Mouse (Mus musculus) ES-Bruce4 (cell line): ENCODE data around the gene Tbcd. TPM values are rescaled to one million over a fixed set of nuclear protein-coding genes. Genes with fewer than 3 reads are reported as not detected.

Source experiments
- H3K27ac ChIP-seq: 2 replicates; pipeline ENCODE4 v1.5.1; 2012; ENCODE audit warnings: low read length, inconsistent platforms; ENCODE audit not compliant: insufficient read depth
- H3K27me3 ChIP-seq: 2 replicates; pipeline ENCODE4 v1.6.1; 2012; ENCODE audit warnings: mild to moderate bottlenecking, low read length, inconsistent platforms; ENCODE audit not compliant: control insufficient read depth, poor library complexity, insufficient read depth, severe bottlenecking
- H3K36me3 ChIP-seq: 2 replicates; pipeline ENCODE4 v1.6.1; 2012; ENCODE audit warnings: inconsistent platforms, mild to moderate bottlenecking, low read length, moderate library complexity; ENCODE audit not compliant: control insufficient read depth, poor library complexity, insufficient read depth, severe bottlenecking
- H3K4me1 ChIP-seq: one replicate; pipeline ENCODE4 v1.8.1; 2011; ENCODE audit warnings: low read length; ENCODE audit not compliant: control insufficient read depth, insufficient read depth
- H3K4me3 ChIP-seq: 2 replicates; pipeline ENCODE4 v1.5.1; 2011; ENCODE audit warnings: low read depth, mild to moderate bottlenecking, low read length
- H3K9ac ChIP-seq: 2 replicates; pipeline ENCODE4 v1.6.1; 2012; ENCODE audit warnings: low read depth, mild to moderate bottlenecking, inconsistent platforms; ENCODE audit not compliant: poor library complexity, severe bottlenecking
- H3K9me3 ChIP-seq: replicated peaks from 2 replicates; pipeline ENCODE4 v1.6.1; 2012; ENCODE audit warnings: mild to moderate bottlenecking, low read length, inconsistent platforms; ENCODE audit not compliant: control insufficient read depth, poor library complexity, insufficient read depth, severe bottlenecking
- CTCF ChIP-seq: IDR thresholded peaks from one replicate; pipeline ENCODE4 v1.8.1; 2011; ENCODE audit warnings: low read depth, low read length
- EP300 ChIP-seq: IDR thresholded peaks from 2 replicates; pipeline ENCODE4 v1.6.1; 2011; ENCODE audit warnings: low read depth, low read length; ENCODE audit not compliant: insufficient read depth
- POLR2A ChIP-seq: IDR thresholded peaks from one replicate; pipeline ENCODE4 v1.8.1; 2011; ENCODE audit warnings: low read length; ENCODE audit not compliant: insufficient read depth
- polyA plus RNA-seq: library from polyadenylated mRNA; stranded (reverse); fragments of >200 nt; gene quantifications from 2 replicates; pipeline ENCODE4 v1.2.4, GENCODE M21; 2011; ENCODE audit warnings: low read depth; ENCODE audit not compliant: missing spikeins, insufficient read depth, insufficient read length

Gene Tbcd
- polyA plus RNA-seq, 1 experiment = 49.7 TPM

DNA sequence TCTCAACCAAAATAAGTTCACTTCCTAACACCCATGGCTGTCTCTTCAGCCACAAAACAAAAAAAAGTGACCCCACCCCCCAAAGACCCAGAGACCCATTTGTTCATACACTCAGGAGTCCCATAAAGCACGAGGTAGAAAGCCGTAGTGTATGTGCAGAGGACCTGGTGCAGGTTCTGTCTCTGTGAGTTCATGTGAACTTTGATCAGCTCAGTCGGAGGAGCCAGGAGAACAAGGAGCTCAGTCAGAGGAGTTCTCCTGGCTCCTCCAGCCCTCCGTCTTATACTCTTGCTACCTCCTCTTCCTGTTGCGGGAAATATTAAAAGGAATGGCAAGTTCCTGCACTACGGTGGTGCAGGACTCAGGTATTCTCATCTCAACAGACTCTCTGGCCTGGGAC is 15.7 kb downstream of the Tbcd start:
- H3K27me3 ChIP-seq = no peaks in the 10 kb centered on the region
- H3K9me3 ChIP-seq = no peaks in the 10 kb centered on the region
- no peak overlapping the region for H3K4me3 ChIP-seq
- H3K36me3 ChIP-seq = peaks cover 16% of the 10 kb centered on the region
- TF ChIP-seq EP300 (no peak), POLR2A (no peak), CTCF (no peak)
- H3K4me1 ChIP-seq = no peaks in the 10 kb centered on the region
- H3K27ac ChIP-seq = no peak overlapping the region
- H3K9ac ChIP-seq = no peak overlapping the region

DNA sequence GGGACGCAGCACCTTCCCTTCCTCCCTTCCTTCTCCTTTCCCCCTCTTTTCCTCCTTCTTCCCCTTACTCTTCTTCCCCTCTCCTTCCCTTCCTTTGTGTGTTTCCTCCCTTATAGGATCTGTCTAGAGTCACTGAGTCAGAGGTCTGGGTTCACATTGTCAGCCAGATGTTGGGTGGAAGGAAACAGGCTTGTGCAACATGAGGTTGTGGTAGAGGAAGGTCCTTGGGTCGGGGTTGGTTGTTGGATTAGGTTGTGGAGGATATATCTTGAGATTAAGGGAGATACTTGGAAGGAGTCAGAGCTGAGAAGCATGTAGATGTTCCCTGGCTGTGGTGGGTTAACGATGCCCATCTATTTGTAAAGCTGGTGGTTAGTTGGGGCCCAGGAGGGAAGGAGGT is 23.1 kb downstream of the Tbcd start:
- H3K9me3 ChIP-seq = no peaks in the 10 kb centered on the region
- no peaks in the 10 kb centered on the region for H3K4me1 ChIP-seq
- no peaks in the 10 kb centered on the region for H3K27me3 ChIP-seq
- no peak overlapping the region for H3K27ac ChIP-seq
- no peak overlapping the region for H3K4me3 ChIP-seq
- H3K9ac ChIP-seq = no peak overlapping the region
- H3K36me3 ChIP-seq = peaks cover 6% of the 10 kb centered on the region
- no peak for TF ChIP-seq CTCF
- TF ChIP-seq EP300 = no peak
- TF ChIP-seq POLR2A = no peak

DNA sequence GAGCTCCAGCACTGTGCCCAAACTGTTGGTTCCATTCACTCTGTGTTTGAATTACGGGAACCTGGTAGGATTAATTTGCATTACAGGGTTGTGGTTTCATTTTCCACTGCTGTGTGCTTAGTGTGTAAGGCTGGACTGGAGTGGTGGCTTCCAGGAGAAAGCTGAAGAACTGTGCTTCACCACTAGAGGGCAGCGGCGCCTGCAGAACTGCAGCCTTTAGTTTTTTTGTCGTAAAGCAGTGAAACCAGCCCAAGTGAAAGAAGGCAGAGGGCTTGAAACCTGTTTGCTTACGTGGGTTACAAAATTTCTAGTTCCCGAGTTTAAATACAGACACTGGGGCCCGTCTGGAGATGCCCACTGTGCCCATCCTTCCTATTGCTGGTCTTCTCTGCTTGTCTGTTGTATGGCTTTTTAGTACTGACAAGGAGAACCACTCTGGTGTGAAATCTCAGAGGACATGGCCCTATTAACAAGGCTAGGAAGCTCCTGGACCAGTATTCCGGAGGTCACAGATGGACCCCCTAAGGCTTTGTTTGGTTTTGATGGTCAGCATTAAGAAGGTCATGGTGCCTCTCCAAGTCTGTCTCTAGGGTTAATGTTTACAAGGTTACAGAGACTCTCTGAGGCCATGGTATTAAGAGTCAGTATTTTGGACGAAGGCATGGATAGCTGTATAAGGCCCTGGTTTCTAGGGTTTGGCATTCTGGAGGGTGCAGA is 24.1 kb downstream of the Tbcd start:
- Histone ChIP-seq H3K36me3 (peaks cover 6% of the 10 kb centered on the region), H3K4me3 (no peak overlapping the region), H3K27me3 (no peaks in the 10 kb centered on the region), H3K9ac (no peak overlapping the region), H3K27ac (no peak overlapping the region), H3K4me1 (no peaks in the 10 kb centered on the region), H3K9me3 (no peaks in the 10 kb centered on the region)
- TF ChIP-seq EP300 = no peak
- no peak for TF ChIP-seq POLR2A
- peak; percentile 86 for TF ChIP-seq CTCF

DNA sequence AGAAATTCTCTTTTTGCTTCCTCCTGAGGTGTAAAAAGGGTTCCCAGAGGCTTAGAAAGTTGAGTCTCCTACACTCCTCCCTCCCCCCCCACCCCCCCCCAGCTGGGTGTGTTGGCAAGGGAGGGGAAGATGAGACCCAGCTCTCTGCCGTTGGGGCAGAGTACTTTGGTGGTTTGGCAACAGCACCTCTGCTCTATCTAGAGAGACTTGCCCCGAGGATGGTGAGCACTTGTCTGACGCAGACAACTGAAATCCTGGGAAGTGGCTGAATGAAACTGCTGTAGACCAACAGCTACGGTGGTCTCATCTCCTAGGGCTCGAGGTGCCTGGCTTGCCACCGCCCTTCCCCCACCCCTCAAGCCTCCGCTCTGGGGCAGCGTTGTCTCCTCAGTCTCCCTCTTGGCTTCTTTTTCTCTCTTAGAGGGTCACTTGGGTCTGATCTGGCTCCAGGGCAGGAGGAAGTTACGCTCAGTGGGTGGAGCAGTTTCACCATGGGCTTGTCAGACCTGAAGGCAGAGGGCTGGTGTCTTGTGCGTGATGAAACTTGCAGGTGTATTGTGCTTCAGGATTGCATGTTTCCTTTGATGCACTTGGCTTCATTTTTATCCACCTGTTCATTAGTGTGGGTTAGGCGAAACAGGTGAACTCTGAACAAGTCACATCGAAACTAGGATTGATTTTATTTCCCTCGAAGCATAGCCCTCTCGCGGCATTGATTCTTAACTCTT is 27.9 kb downstream of the Tbcd start:
- no peak overlapping the region for H3K4me3 ChIP-seq
- H3K9me3 ChIP-seq = no peaks in the 10 kb centered on the region
- peaks cover 6% of the 10 kb centered on the region for H3K36me3 ChIP-seq
- no peak overlapping the region for H3K9ac ChIP-seq
- H3K27ac ChIP-seq = no peak overlapping the region
- H3K4me1 ChIP-seq = no peaks in the 10 kb centered on the region
- TF ChIP-seq CTCF (no peak), POLR2A (no peak), EP300 (no peak)
- no peaks in the 10 kb centered on the region for H3K27me3 ChIP-seq

DNA sequence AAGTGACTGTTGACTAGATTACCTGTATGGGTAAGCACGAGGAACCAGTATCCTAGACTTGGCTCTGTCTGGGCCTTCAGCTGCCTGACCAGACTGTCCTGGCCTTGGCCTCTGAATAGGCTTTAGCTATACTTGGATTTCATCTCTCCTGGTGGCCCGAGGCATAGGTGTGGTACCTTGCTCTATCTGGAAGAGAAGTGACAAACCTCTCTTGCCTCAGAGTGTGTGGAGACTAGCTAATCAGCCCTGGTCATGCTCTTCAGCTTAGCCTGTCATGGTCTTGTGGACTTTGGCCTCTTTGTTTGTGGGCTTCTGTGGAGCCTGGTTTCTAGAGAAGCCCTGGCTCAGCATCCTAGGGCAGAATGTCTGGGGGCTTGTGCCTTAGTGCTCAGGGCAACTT is 29.4 kb downstream of the Tbcd start:
- no peak overlapping the region for H3K27ac ChIP-seq
- H3K9me3 ChIP-seq = no peaks in the 10 kb centered on the region
- TF ChIP-seq POLR2A = no peak
- TF ChIP-seq EP300 = no peak
- no peak for TF ChIP-seq CTCF
- peaks cover 2% of the 10 kb centered on the region for H3K36me3 ChIP-seq
- H3K4me1 ChIP-seq = no peaks in the 10 kb centered on the region
- no peaks in the 10 kb centered on the region for H3K27me3 ChIP-seq
- H3K9ac ChIP-seq = no peak overlapping the region
- H3K4me3 ChIP-seq = no peak overlapping the region

DNA sequence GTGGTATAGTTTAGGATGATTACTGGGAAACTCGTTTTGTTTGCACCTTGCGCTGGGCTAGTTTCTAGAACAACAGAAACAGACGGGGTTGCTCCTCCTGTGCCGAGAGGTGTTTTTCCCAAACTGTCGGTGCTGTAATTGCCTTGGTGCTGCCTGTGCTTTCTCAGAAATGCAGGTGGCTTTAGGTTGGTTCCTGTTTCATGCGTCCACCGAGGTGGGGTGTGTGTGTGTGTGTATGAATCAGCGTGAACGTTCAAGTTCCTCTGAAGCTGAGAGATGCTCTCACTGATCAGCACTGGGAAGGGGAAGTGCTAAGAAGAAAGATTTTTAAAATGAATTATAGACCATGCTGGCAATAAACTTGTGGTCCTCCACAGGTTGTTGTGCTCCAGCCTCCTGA is 34.1 kb downstream of the Tbcd start:
- Histone ChIP-seq H3K4me3 (no peak overlapping the region), H3K27me3 (no peaks in the 10 kb centered on the region), H3K9ac (no peak overlapping the region), H3K27ac (no peak overlapping the region), H3K4me1 (no peaks in the 10 kb centered on the region), H3K36me3 (no peaks in the 10 kb centered on the region; the same call in 1 of the 2 replicates), H3K9me3 (no peaks in the 10 kb centered on the region)
- TF ChIP-seq POLR2A (no peak), CTCF (no peak), EP300 (no peak)
